Mouse (Mus musculus): Measurements from ENCODE around the gene Rangrf. TPM values are rescaled to one million over a fixed set of nuclear protein-coding genes. Genes with fewer than 3 reads are reported as not detected.
"Not testable (repeated sequence)": the region's sequence is repeated elsewhere in the genome, so short reads cannot be mapped to it uniquely, and the experiment has no call there.

Gene Rangrf
- 10 to 100 TPM; 42.2 to 48.3 TPM for polyA plus RNA-seq (2017; shearing (Covaris generic))

- no peak for ATAC-seq
These were observed at the start of gene Rangrf for GRCm38 (mm10) chr11:68975085-68975484. Gene Rangrf (minus strand): TSS chr11:68975185.

- ATAC-seq: no peak
These were observed 45.7 kb upstream of the Rangrf start for GRCm38 (mm10) chr11:69020691-69021090.

- no peak for ATAC-seq
These were observed 41.8 kb upstream of the Rangrf start for GRCm38 (mm10) chr11:69016755-69017154.

GRCm38 (mm10) chr11:69015644-69016441, 40.9 kb upstream of the Rangrf start, which contains the start of gene Ctc1:
Gene Ctc1 (plus strand): TSS chr11:69015911.
- ATAC-seq: peak; percentile 93

GRCm38 (mm10) chr11:69012071-69012601, 37.2 kb upstream of the Rangrf start:
- ATAC-seq: peak; percentile 68

- ATAC-seq: not testable (repeated sequence)
These were observed 36.5 kb upstream of the Rangrf start for GRCm38 (mm10) chr11:69011445-69011844.

- no peak for ATAC-seq
These were observed 35.7 kb upstream of the Rangrf start for GRCm38 (mm10) chr11:69010400-69011323.

- no peak for ATAC-seq
These were observed 34.5 kb upstream of the Rangrf start for GRCm38 (mm10) chr11:69009508-69009907.

GRCm38 (mm10) chr11:69008182-69009121, 33.5 kb upstream of the Rangrf start, which contains the start of gene Pfas:
Gene Pfas (minus strand): TSS chr11:69008460.
- ATAC-seq: peak; percentile 53

- not testable (repeated sequence) for ATAC-seq
These were observed 31.6 kb upstream of the Rangrf start for GRCm38 (mm10) chr11:69006575-69006974.

GRCm38 (mm10) chr11:69005193-69005592, 30.2 kb upstream of the Rangrf start:
- ATAC-seq: no peak

GRCm38 (mm10) chr11:69003592-69003991, 28.6 kb upstream of the Rangrf start:
- ATAC-seq: no peak

- ATAC-seq: not testable (repeated sequence)
These were observed 27.8 kb upstream of the Rangrf start for GRCm38 (mm10) chr11:69002782-69003181.

- no peak for ATAC-seq
These were observed 22.1 kb upstream of the Rangrf start for GRCm38 (mm10) chr11:68997080-68997479.

GRCm38 (mm10) chr11:68994377-68994776, 19.4 kb upstream of the Rangrf start:
- ATAC-seq: no peak

- no peak for ATAC-seq
These were observed 18.1 kb upstream of the Rangrf start for GRCm38 (mm10) chr11:68993122-68993521.

GRCm38 (mm10) chr11:68988341-68988740, 13.4 kb upstream of the Rangrf start:
- ATAC-seq: no peak

GRCm38 (mm10) chr11:68987365-68987882, 12.4 kb upstream of the Rangrf start:
- ATAC-seq: no peak

- ATAC-seq: no peak
These were observed 7.8 kb upstream of the Rangrf start for GRCm38 (mm10) chr11:68982639-68983369.

GRCm38 (mm10) chr11:68980919-68981318, 5.9 kb upstream of the Rangrf start:
- no peak for ATAC-seq

GRCm38 (mm10) chr11:68979320-68979733, 4.3 kb upstream of the Rangrf start:
- no peak for ATAC-seq
